Mouse (Mus musculus): ENCODE results near the gene Prrx1. TPM values are rescaled to one million over a fixed set of nuclear protein-coding genes. Genes with fewer than 3 reads are reported as not detected.

Prrx1 gene
- 2.7 and 2.8 TPM in 2 replicates for polyA plus RNA-seq (2015; fragmentation: Nextera tagmentation; extraction: Ambion mirVana)

DNA sequence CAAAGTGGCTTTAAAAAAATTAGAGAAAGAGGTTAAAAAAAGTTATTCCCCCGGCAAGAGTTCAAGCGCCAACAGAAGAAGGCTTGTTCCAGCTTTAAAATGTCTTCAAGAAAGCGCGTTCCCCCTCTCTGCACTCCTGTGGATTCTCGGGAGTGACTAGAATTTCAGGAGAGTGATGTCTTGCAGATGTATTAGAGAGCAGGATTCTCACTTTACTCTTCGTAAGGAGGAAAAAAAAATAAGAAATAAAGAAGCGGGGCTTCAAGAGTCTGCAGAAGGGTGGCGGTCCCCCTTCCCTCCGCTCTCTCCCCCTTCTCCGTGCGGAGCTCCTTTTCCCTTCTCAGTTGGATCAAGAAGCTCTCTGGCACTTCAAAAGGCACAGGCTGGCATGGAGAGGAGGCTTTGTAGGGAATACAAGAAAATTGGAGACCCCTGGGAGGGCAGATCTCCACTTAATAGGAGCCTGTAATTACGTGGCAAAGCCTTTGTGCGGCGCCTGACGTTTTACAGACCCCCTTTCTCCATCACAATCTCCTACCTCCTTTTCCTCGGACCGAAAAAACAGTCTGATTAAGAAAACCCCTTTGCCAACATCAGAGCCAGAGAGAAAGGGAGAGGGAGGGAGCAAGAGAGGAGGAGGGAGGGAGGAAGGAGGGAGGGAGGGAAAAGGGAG, at the start of gene Prrx1:
TSS of gene Prrx1 (minus strand) at position 610 of the 673 bp plus-strand sequence.
- ATAC-seq (ENCODE audit: low FRiP score, low TSS enrichment) = no peak
- peak within 1 kb of the TSS; percentile 61 for H3K9ac ChIP-seq (ENCODE audit: low read length)
- no peaks in the 10 kb centered on the region for H3K9me3 ChIP-seq (ENCODE audit: control insufficient read depth, low read length)

GRCm38 (mm10) chr1:163362202-163362601, 48.7 kb upstream of the Prrx1 start:
- H3K4me3 ChIP-seq (ENCODE audit: low read depth, low read length) = no peak overlapping the region

More for the DNA sequence above, at the start of gene Prrx1:
- DNase-seq (ENCODE audit: low spot score) = no peak
- TF ChIP-seq EP300 (optimal IDR thresholded peaks at IDR 0.05) (no peak), CTCF (IDR thresholded peaks at IDR 0.05; ENCODE audit: low read depth) (peak; percentile 35)
- Histone ChIP-seq H3K36me3 (ENCODE audit: control insufficient read depth, insufficient read depth, low read length) (no peaks in the 10 kb centered on the region), H3K27ac (replicated peaks) (peak within 1 kb of the TSS; percentile 58), H3K4me3 (ENCODE audit: low read depth, low read length) (peak within 1 kb of the TSS; percentile 56), H3K4me2 (replicated peaks; ENCODE audit: low read depth) (peak within 1 kb of the TSS; percentile 80), H3K27me3 (ENCODE audit: control insufficient read depth, insufficient read depth, low read length) (peaks cover 7% of the 10 kb centered on the region), H3K4me1 (replicated peaks; ENCODE audit: control insufficient read depth, insufficient read depth) (no peaks in the 10 kb centered on the region)
- 2% methylated on average over 17 of the region's 17 CpGs for WGBS

GRCm38 (mm10) chr1:163361376-163361775, 47.9 kb upstream of the Prrx1 start:
- H3K4me3 ChIP-seq (ENCODE audit: low read depth, low read length) = no peak overlapping the region
- no peaks in the 10 kb centered on the region for H3K27me3 ChIP-seq (ENCODE audit: control insufficient read depth, insufficient read depth, low read length)
- H3K9me3 ChIP-seq (ENCODE audit: control insufficient read depth, low read length) = no peaks in the 10 kb centered on the region
- WGBS = 56% methylated on average over 5 of the region's 5 CpGs
- no peak for TF ChIP-seq EP300 (optimal IDR thresholded peaks at IDR 0.05)
- no peak for TF ChIP-seq CTCF (IDR thresholded peaks at IDR 0.05; ENCODE audit: low read depth)
- H3K9ac ChIP-seq (ENCODE audit: low read length) = no peak overlapping the region
- H3K4me2 ChIP-seq (replicated peaks; ENCODE audit: low read depth) = no peak overlapping the region
- H3K36me3 ChIP-seq (ENCODE audit: control insufficient read depth, insufficient read depth, low read length) = no peaks in the 10 kb centered on the region
- no peaks in the 10 kb centered on the region for H3K4me1 ChIP-seq (replicated peaks; ENCODE audit: control insufficient read depth, insufficient read depth)
- ATAC-seq (ENCODE audit: low FRiP score, low TSS enrichment) = no peak
- DNase-seq (ENCODE audit: low spot score) = no peak
- no peak overlapping the region for H3K27ac ChIP-seq (replicated peaks)

More at GRCm38 (mm10) chr1:163362202-163362601, 48.7 kb upstream of the Prrx1 start:
- WGBS = 52% methylated on average over 8 of the region's 8 CpGs
- no peak for ATAC-seq (ENCODE audit: low FRiP score, low TSS enrichment)
- TF ChIP-seq CTCF (IDR thresholded peaks at IDR 0.05; ENCODE audit: low read depth) (no peak), EP300 (optimal IDR thresholded peaks at IDR 0.05) (no peak)
- no peak overlapping the region for H3K4me2 ChIP-seq (replicated peaks; ENCODE audit: low read depth)
- no peaks in the 10 kb centered on the region for H3K9me3 ChIP-seq (ENCODE audit: control insufficient read depth, low read length)
- H3K27ac ChIP-seq (replicated peaks) = no peak overlapping the region
- no peak overlapping the region for H3K9ac ChIP-seq (ENCODE audit: low read length)
- no peaks in the 10 kb centered on the region for H3K36me3 ChIP-seq (ENCODE audit: control insufficient read depth, insufficient read depth, low read length)
- DNase-seq (ENCODE audit: low spot score) = no peak
- H3K4me1 ChIP-seq (replicated peaks; ENCODE audit: control insufficient read depth, insufficient read depth) = no peaks in the 10 kb centered on the region
- no peaks in the 10 kb centered on the region for H3K27me3 ChIP-seq (ENCODE audit: control insufficient read depth, insufficient read depth, low read length)

DNA sequence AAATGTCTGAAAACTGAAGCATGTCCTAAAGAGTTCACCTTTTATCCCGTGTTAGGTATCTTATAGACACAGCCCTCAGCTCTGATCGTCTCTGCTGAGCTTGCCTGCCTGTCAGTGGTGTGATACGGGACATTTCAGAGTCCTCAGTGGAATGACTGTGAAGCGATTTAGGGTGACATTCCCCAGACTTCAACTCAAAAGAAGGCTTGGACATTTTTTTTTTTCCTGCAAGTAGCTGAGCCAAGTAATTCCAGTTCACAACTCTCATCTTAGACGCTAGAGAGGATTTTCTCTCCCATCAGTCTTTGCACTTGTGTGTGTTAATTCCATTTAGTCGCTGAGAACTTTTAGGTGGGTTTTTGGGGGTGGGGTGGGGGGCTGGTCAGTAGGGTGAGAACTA, 47.3 kb upstream of the Prrx1 start:
- Histone ChIP-seq H3K4me3 (ENCODE audit: low read depth, low read length) (no peak overlapping the region), H3K4me2 (replicated peaks; ENCODE audit: low read depth) (no peak overlapping the region), H3K36me3 (ENCODE audit: control insufficient read depth, insufficient read depth, low read length) (no peaks in the 10 kb centered on the region), H3K27ac (replicated peaks) (no peak overlapping the region), H3K9ac (ENCODE audit: low read length) (no peak overlapping the region), H3K4me1 (replicated peaks; ENCODE audit: control insufficient read depth, insufficient read depth) (no peaks in the 10 kb centered on the region), H3K9me3 (ENCODE audit: control insufficient read depth, low read length) (no peaks in the 10 kb centered on the region), H3K27me3 (ENCODE audit: control insufficient read depth, insufficient read depth, low read length) (no peaks in the 10 kb centered on the region)
- 44% methylated on average over 6 of the region's 6 CpGs for WGBS
- DNase-seq (ENCODE audit: low spot score) (no peak), ATAC-seq (ENCODE audit: low FRiP score, low TSS enrichment) (no peak)
- TF ChIP-seq CTCF (IDR thresholded peaks at IDR 0.05; ENCODE audit: low read depth) (no peak), EP300 (optimal IDR thresholded peaks at IDR 0.05) (no peak)

GRCm38 (mm10) chr1:163359521-163359920, 46.0 kb upstream of the Prrx1 start:
- no peak for TF ChIP-seq CTCF (IDR thresholded peaks at IDR 0.05; ENCODE audit: low read depth)
- no peak for TF ChIP-seq EP300 (optimal IDR thresholded peaks at IDR 0.05)
- ATAC-seq (ENCODE audit: low FRiP score, low TSS enrichment) = no peak
- no peak overlapping the region for H3K9ac ChIP-seq (ENCODE audit: low read length)
- WGBS = 88% methylated on average over 3 of the region's 3 CpGs
- no peak overlapping the region for H3K27ac ChIP-seq (replicated peaks)
- H3K36me3 ChIP-seq (ENCODE audit: control insufficient read depth, insufficient read depth, low read length) = no peaks in the 10 kb centered on the region
- H3K9me3 ChIP-seq (ENCODE audit: control insufficient read depth, low read length) = no peaks in the 10 kb centered on the region
- DNase-seq (ENCODE audit: low spot score) = no peak
- no peaks in the 10 kb centered on the region for H3K4me1 ChIP-seq (replicated peaks; ENCODE audit: control insufficient read depth, insufficient read depth)
- H3K27me3 ChIP-seq (ENCODE audit: control insufficient read depth, insufficient read depth, low read length) = no peaks in the 10 kb centered on the region
- no peak overlapping the region for H3K4me3 ChIP-seq (ENCODE audit: low read depth, low read length)
- H3K4me2 ChIP-seq (replicated peaks; ENCODE audit: low read depth) = no peak overlapping the region

GRCm38 (mm10) chr1:163358165-163358564, 44.7 kb upstream of the Prrx1 start:
- H3K27ac ChIP-seq (replicated peaks) = no peak overlapping the region
- no peaks in the 10 kb centered on the region for H3K27me3 ChIP-seq (ENCODE audit: control insufficient read depth, insufficient read depth, low read length)
- H3K4me2 ChIP-seq (replicated peaks; ENCODE audit: low read depth) = no peak overlapping the region
- H3K36me3 ChIP-seq (ENCODE audit: control insufficient read depth, insufficient read depth, low read length) = no peaks in the 10 kb centered on the region
- WGBS = 38% methylated on average over 7 of the region's 7 CpGs
- H3K9ac ChIP-seq (ENCODE audit: low read length) = no peak overlapping the region
- no peaks in the 10 kb centered on the region for H3K4me1 ChIP-seq (replicated peaks; ENCODE audit: control insufficient read depth, insufficient read depth)
- H3K4me3 ChIP-seq (ENCODE audit: low read depth, low read length) = no peak overlapping the region
- no peak for DNase-seq (ENCODE audit: low spot score)
- no peak for ATAC-seq (ENCODE audit: low FRiP score, low TSS enrichment)
- no peaks in the 10 kb centered on the region for H3K9me3 ChIP-seq (ENCODE audit: control insufficient read depth, low read length)
- TF ChIP-seq CTCF (IDR thresholded peaks at IDR 0.05; ENCODE audit: low read depth) (no peak), EP300 (optimal IDR thresholded peaks at IDR 0.05) (no peak)

Data from stomach, postnatal 0 days (tissue).